Mouse (Mus musculus): ENCODE measurements around the gene Dlg5.

Dlg5 gene

GRCm38 (mm10) chr14:24245177-24246081 lies at the start of gene Dlg5:
Gene Dlg5 (minus strand): TSS chr14:24245920.
- DNase-seq (ENCODE audit: low read depth, low spot score): no peak

GRCm38 (mm10) chr14:24293631-24294030 lies 47.9 kb upstream of the Dlg5 start:
- no peak for DNase-seq (ENCODE audit: low read depth, low spot score)

GRCm38 (mm10) chr14:24292914-24293313 lies 47.2 kb upstream of the Dlg5 start, which contains the start of gene E330034G19Rik:
Gene E330034G19Rik (plus strand): TSS chr14:24293214.
- no peak for DNase-seq (ENCODE audit: low read depth, low spot score)

DNA sequence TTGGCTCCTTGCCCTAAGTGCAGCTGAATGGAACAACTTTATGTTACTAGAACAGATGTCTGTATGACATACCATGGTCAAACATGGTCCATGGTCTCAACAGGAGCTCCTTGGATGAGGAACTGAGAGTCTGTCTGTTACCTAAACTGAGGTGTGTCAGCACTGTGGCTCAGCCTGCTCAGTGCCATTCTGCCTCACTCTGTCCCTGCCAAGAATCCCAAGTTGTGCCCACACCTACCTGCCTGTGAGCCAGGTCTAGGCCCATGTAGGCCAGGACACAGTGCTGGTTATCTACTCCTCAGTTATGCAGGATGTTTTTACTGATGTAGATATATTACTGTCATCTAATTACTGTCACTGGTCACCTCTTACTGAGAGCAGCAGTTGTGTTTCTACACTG lies 45.0 kb upstream of the Dlg5 start:
- no peak for DNase-seq (ENCODE audit: low read depth, low spot score)

GRCm38 (mm10) chr14:24286136-24286535 lies 40.4 kb upstream of the Dlg5 start:
- no peak for DNase-seq (ENCODE audit: low read depth, low spot score)

DNA sequence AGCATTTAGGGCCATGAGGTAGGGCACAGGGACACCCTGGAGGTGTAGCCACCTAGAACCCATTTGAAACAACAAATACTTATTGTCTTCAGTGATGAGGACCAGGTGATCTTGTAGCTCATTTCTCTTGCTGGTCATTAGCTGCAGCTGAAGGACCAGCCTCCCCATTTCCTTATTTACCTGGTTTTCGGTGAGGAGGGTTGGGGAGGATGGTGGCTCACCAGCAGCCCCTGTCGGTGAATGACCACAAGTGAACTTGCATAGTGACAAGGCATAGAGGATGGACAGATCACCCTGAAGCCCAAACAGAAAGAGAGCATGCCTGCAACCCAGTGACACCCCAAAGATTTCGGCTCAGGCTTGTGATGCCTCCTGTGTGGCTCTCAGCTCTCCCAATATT lies 36.6 kb upstream of the Dlg5 start:
- DNase-seq (ENCODE audit: low read depth, low spot score): no peak

DNA sequence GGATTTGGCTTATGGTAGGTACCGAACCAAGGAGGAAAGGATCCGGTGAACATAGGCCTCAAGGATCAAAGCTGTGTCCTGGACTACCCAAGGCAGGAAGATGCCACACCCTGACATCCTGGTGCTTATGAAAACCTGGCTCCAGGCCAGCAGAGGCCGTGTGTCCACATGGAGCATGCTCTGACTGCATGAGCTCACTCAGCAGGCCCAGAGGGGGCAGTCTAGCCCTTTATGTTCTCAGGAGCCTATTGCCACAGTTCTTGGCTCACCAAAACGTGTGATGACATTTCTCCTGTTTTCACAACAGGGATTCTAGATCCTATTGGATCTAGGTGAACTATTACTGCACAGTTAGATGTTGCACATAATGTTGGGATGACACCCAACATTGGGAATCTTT lies 35.6 kb upstream of the Dlg5 start:
- no peak for DNase-seq (ENCODE audit: low read depth, low spot score)

GRCm38 (mm10) chr14:24275534-24275933 lies 29.8 kb upstream of the Dlg5 start:
- no peak for DNase-seq (ENCODE audit: low read depth, low spot score)

DNA sequence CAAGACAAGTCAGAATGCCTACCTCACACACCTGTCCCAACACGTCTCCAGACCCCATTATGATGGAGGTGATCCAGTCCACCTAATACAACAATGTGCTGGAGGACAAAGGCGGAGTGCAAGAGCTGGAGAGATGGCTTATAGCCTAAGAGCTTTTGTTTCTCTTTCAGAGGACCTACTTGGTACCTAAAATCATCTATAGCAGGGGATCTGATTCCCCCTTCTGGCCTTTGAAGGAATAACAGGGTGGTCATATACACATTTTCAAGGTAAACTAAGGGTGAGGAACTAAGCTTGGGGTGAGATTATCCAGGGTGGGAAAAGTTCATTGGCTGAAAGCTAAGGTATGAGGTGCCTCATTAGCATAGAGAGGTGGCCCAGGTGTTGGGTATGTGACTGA lies 27.9 kb upstream of the Dlg5 start:
- DNase-seq (ENCODE audit: low read depth, low spot score): no peak

DNA sequence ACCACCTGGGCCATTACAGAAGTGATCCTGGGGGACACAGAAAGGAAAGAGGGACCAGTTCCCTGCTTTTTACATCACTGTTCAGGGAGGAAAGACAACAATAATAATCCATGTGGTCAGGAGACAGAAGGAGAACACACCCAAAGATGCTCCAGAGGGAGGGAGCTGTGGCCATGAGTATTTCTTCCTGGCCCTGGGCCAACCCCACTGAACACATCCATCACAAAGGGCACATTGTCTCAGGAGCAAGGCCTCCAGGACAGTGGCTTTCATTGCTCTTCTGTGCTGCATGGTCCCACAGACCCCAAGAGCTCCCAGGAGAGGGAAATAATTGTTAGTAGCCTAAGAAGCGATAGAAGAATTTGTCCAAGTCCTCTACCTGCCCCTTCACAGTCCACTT lies 23.9 kb upstream of the Dlg5 start:
- no peak for DNase-seq (ENCODE audit: low read depth, low spot score)

DNA sequence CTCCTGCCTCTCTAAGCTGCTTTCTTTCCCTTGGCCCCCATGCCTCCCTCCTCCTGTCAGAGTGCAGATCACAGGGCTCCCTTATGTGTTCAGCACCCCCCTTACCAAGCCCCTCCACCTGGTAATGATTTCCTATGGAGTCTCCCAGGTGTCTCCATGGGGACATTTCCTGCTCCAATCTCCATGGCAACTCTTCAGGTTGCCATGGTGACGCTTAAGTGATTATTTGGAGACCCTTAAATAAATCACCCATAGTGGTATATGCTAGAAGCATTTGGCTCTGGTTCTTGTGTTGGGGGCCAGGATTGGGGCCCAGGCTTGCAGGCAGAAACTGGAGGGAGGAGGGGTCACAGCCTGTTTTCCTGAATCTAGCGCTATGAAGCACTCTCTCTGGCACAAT lies 17.2 kb upstream of the Dlg5 start:
- DNase-seq (ENCODE audit: low read depth, low spot score): no peak

- DNase-seq (ENCODE audit: low read depth, low spot score): no peak
Observed at GRCm38 (mm10) chr14:24262382-24262781, 16.7 kb upstream of the Dlg5 start.

DNA sequence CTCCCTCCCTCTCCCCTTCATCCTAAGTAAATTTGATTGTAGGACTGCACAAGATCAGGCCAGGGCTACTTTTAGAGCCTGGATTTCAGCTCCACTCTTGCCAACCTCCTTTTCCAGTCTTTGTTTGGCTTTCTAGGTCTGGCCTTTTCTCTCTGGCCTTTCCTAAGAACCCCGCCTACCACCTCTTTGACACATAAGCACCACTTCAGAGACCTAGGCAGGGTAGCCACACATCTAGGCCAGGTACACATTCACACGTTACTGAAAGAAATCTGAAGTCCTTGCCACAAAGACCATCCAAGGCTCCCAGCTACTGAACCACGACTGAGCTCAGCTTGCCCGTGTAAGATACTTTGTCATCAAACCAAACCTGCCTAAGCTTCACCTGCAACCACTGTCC lies 14.7 kb upstream of the Dlg5 start:
- DNase-seq (ENCODE audit: low read depth, low spot score): no peak

DNA sequence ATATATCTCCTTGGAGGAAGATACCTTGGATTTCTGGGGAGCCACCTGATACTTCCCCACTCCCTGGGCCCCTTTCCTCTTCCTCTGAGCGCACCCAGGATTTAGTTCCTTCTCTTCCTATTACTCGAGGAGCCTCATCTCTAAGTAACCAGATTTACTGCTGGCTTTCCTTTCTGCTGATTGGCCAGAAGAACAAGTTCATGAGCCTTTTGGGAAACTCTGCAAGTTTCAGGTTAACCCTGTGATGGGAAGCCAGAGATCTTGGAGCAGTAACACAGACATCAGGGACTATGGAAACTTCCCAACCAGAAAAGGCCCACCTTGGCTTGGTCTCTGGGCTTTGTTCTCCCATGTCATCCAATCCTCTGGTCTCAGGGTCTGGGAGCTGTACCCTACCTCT lies 10.2 kb upstream of the Dlg5 start:
- no peak for DNase-seq (ENCODE audit: low read depth, low spot score)

GRCm38 (mm10) chr14:24253611-24254202 lies 8.0 kb upstream of the Dlg5 start:
- no peak for DNase-seq (ENCODE audit: low read depth, low spot score)

DNA sequence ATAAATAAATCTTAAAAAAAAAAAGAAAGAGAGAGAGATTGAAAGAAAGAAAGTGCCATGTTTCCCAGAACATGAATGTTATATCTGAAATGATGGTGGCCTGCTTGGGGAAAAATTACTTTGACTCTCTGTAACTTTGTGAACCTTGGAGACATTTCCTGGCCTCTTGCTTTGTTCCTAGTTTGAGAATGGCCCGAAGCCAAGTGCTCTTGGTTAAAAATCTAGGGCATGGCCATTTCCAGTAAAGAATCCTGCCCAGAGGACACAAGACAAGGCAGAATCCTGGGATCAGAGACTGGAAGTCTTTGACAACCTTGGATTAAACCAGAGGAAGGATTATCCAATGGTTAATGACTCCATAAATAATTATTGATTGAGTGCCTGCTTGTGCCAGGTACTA lies 5.6 kb upstream of the Dlg5 start:
- no peak for DNase-seq (ENCODE audit: low read depth, low spot score)

DNA sequence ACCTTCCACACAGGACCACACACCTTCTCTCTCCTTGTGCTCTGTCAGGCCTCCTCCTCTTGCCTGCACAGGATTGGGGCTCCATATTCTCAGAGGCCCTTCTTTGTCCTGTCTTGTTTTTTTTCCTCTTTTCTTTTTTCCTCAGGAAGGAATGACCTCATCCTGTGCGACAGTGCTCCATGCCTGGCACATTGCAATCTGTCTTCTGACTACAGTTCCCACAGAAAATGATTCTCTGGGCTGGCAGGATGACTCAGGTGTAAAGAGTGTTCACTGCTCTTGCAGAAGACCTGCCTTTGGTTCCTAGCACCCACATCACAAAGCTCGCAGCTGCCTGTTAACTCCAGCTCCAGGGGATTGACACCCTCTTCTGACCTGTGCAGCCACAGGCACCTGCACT lies 4.2 kb upstream of the Dlg5 start:
- no peak for DNase-seq (ENCODE audit: low read depth, low spot score)

DNA sequence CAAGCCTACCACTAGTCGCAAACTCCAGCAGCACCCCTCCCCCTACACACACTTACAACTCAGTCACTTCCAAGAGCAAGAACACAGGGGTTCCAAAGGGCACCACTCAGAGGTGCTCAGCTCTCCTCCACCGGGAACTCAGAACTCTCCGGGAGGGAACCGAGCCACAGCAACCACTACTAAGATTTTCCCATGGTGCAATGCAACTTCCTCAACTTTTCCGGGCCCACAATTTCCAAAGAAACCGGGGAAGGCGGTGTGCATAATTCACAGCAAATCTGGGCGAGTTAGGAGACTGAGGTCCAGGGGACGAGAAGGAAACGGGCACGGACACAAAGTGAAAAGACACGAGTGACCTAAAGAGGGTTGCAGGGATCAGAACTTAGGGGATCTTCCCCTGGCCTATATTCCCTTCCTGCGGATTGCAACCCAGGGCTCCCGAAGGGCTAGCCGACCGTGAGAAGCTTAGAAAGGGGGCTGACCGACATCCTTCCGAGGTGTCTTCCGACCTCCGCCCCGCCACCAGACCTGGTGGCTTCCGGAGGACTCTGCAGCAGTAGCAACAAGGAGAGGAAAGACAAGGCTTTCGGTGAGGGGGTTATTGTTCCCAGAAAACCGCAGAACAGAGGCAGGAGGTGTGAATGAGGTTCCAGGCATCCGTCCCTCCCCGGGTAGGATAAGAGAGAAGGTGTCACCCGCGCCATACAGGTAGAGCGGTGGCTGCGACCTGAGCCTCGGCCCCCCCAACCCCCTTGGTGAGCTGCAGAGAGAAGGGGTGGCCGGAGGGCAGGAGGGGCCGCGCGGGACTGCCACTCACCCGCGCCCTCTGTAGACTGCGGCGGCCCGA lies 1.2 kb downstream of the Dlg5 start:
- DNase-seq (ENCODE audit: low read depth, low spot score): no peak

DNA sequence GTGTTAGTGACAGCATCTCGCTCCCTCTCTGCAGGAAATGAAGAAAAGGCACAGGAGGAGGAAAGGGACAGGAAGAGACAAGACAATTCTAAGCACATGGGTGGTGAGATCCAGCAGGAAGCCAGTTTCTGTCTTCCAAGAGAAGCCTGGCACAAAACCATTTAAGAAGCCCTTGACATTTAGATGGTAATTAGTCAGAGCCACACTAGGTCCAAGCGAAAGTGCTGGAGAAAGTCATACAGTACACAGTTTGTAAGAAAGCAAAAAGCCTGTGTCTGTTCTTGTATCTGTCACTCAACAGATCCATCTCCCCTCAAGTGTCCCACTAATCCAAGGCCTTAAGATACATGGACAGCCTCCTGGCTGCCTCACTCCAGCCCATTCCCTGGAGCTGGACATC lies 3.7 kb downstream of the Dlg5 start:
- no peak for DNase-seq (ENCODE audit: low read depth, low spot score)

DNA sequence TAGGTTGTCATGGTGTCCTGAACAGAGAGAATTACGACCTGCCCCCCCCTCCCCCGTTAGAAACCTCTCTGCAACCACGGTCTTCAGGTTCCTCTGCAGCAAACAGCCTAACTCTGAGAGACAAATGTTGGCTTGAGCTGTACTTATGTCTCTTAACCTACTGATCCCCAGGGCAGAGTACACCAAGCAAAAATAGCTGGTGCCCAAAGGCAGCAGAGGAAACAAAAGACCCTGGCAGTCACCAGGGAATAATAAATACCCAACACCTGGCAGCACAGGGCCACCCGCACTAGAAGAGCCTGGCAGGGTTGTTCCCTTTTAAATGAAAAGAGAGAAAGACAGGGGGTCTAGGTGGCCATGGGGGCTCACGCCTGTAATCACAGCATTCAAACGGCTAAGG lies 4.9 kb downstream of the Dlg5 start:
- DNase-seq (ENCODE audit: low read depth, low spot score): no peak

DNA sequence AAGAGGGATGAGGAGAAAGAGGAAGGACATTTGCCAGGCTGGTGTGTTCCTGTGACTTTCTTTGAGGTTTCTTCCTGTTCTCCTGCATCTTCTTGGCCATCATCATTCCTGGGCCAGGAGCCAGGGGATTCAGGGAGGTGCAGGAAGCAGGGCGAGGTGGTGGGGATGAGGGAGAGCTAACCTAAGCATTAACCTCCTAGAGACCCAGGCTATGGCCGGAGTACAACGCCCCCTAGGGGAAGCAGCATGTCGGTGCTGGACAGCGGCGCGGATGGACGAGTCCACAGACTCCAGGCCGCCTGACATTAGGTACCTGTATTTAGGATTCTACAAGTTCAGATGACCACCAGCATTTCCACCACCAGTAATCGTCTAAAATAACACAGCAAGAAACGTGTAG lies 6.1 kb downstream of the Dlg5 start:
- no peak for DNase-seq (ENCODE audit: low read depth, low spot score)

DNA sequence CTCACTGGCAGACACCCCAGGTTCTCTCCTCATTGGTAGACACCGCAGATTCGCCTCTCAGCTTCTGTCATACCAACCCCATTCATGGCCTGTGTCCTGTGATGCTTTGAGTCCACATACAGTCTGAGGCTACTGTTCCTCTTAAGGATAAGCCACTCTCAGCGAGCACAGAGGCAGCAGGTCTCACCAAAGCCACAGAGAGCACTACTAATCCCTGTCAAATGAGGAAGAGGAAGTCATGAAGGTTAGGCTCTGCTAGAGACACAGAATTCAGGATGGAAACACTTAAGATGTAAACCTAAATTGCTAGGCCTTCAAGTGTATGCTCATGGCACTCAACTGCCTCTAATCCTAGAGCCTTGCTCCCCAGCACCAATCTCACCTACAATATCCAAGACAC lies 9.8 kb downstream of the Dlg5 start:
- no peak for DNase-seq (ENCODE audit: low read depth, low spot score)

Data from c-Kit-negative CD71-positive TER-119-positive erythroid progenitor cells, embryonic 14.5 days (primary cell).